Mouse (Mus musculus) lung, embryonic 15.5 days (tissue): ENCODE results near the gene Svep1. TPM values are rescaled to one million over a fixed set of nuclear protein-coding genes. Genes with fewer than 3 reads are reported as not detected.

ENCODE experiments used
- ATAC-seq: fragments of 200-750 bp; cut with Nextera tagmentation; 2 replicates; pipeline ENCODE4 v1.8.0; 2017; ENCODE audit warnings: moderate number of reproducible peaks, borderline replicate concordance; ENCODE audit not compliant: low FRiP score, low TSS enrichment; ENCODE audit errors: extremely low read depth
- H3K27ac ChIP-seq: fragments of 300-500 bp; sonication (generic); 2 replicates; pipeline ENCODE4 v1.5.1; 2015; ENCODE audit warnings: moderate library complexity, mild to moderate bottlenecking, inconsistent platforms
- H3K27me3 ChIP-seq: fragments of 300-500 bp; sonication (generic); 2 replicates; pipeline ENCODE4 v1.6.1; 2015; ENCODE audit warnings: inconsistent platforms
- H3K36me3 ChIP-seq: fragments of 300-500 bp; sonication (generic); 2 replicates; pipeline ENCODE4 v1.6.1; 2015; ENCODE audit warnings: inconsistent platforms
- H3K4me1 ChIP-seq: fragments of 300-500 bp; sonication (generic); 2 replicates; pipeline ENCODE4 v1.6.1; 2015; ENCODE audit warnings: inconsistent platforms
- H3K4me2 ChIP-seq: fragments of 300-500 bp; sonication (generic); 2 replicates; pipeline ENCODE4 v1.6.1; 2015; ENCODE audit warnings: inconsistent platforms, mild to moderate bottlenecking, moderate library complexity
- H3K4me3 ChIP-seq: fragments of 300-500 bp; sonication (generic); 2 replicates; pipeline ENCODE4 v1.5.1; 2015; ENCODE audit warnings: mild to moderate bottlenecking, inconsistent platforms
- H3K9ac ChIP-seq: fragments of 300-500 bp; sonication (generic); 2 replicates; pipeline ENCODE4 v1.6.1; 2015; ENCODE audit warnings: inconsistent platforms
- H3K9me3 ChIP-seq: fragments of 300-500 bp; sonication (generic); 2 replicates; pipeline ENCODE4 v1.6.1; 2016; ENCODE audit warnings: inconsistent platforms
- WGBS: fragments of 180-500 bp; shearing (Covaris S2); methylation state at CpG from one replicate; pipeline ENCODE4 v1.1.7; 2015; 5-methylcytosine and 5-hydroxymethylcytosine counted together
- polyA plus RNA-seq: library from polyadenylated mRNA; unstranded; fragments of >200 nt; fragmentation: Nextera tagmentation; extraction: Ambion mirVana; gene quantifications from 2 replicates; pipeline ENCODE4 v1.2.1, GENCODE M21; 2015

The Svep1 gene
- polyA plus RNA-seq, 1 experiment from 2014 or later: 12.7 TPM

- 35% methylated on average over 1 of the region's 1 CpGs for WGBS
- peak; percentile 52; the same call in 1 of the 2 replicates for ATAC-seq
- Histone ChIP-seq H3K27ac (no peak overlapping the region), H3K27me3 (no peaks in the 10 kb centered on the region), H3K4me2 (no peak overlapping the region), H3K9ac (no peak overlapping the region), H3K9me3 (no peaks in the 10 kb centered on the region), H3K36me3 (peaks cover 16% of the 10 kb centered on the region; the same call in 1 of the 2 replicates), H3K4me1 (no peaks in the 10 kb centered on the region), H3K4me3 (no peak overlapping the region)
Observed at GRCm38 (mm10) chr4:58133610-58134309, 72.9 kb downstream of the Svep1 start.

DNA sequence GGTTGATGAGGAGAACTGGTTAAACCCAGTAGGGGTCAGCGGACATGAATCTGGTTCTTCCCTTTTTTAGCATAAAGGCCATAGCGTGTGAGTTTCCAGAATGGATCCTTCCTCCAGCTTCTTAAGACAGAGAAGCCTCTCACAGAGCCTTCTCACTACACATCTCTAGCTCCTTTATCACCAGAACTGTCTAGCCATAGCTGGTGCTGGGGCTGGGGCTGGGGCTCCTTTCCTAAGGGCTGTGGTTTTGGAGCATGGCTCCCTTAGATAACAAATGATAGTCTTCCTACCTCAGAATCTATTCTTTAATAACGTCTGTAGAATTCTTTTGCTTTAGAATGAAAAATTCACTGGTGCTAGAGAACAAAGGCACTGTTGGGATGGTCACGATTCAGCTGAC lies 76.8 kb downstream of the Svep1 start:
- Histone ChIP-seq H3K9ac (no peak overlapping the region), H3K36me3 (peaks cover 6% of the 10 kb centered on the region; the same call in 1 of the 2 replicates), H3K27me3 (no peaks in the 10 kb centered on the region), H3K4me1 (no peaks in the 10 kb centered on the region), H3K9me3 (no peaks in the 10 kb centered on the region), H3K4me3 (no peak overlapping the region), H3K4me2 (no peak overlapping the region), H3K27ac (no peak overlapping the region)
- ATAC-seq: no peak
- 81% methylated on average over 4 of the region's 4 CpGs for WGBS

DNA sequence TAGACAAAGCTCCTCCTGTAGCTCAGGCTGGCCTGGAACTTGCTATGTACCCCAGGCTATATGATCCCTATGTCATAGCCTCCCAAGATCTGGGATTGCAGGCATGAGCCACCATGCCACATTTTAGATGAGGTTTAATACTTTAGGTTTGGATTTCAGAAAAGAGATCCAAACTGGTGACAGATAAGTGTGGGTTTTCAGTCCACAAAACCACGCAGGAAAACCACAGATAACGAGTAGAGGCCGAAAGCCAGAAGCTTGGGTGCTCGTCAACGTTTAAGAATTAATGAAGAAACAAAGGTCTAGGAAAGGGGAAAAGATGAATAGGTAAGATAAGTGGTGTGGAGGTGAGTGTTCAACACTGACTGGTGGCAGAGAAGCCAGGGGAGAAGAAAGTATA lies 79.6 kb downstream of the Svep1 start:
- H3K4me2 ChIP-seq: no peak overlapping the region
- H3K27ac ChIP-seq: no peak overlapping the region
- H3K4me1 ChIP-seq: no peaks in the 10 kb centered on the region
- no peaks in the 10 kb centered on the region for H3K9me3 ChIP-seq
- H3K9ac ChIP-seq: no peak overlapping the region
- WGBS: 83% methylated on average over 5 of the region's 5 CpGs
- peaks cover 6% of the 10 kb centered on the region; the same call in 1 of the 2 replicates for H3K36me3 ChIP-seq
- no peak overlapping the region for H3K4me3 ChIP-seq
- no peak for ATAC-seq
- no peaks in the 10 kb centered on the region for H3K27me3 ChIP-seq

DNA sequence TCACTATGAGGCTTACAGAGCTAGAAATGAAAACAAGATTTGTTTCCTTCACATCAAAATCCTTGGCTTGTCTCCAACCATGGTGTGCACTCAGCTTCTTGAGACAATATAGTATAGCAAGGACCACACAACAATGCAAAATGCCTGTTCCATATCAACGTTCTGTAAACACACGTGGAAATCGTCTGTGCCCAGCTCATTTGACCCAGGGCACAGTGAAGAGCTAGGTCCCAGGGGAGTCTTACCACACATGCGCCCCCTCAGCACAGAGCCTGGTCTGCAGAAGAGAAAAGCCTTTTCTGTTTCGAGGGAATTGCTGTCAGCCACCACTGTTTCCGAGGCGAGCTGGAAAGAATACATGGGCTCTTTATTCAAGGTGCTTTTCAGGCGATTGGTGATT lies 91.2 kb downstream of the Svep1 start:
- Histone ChIP-seq H3K4me3 (no peak overlapping the region), H3K36me3 (no peaks in the 10 kb centered on the region), H3K27ac (no peak overlapping the region), H3K4me1 (peaks cover 13% of the 10 kb centered on the region), H3K4me2 (no peak overlapping the region), H3K27me3 (no peaks in the 10 kb centered on the region), H3K9me3 (no peaks in the 10 kb centered on the region), H3K9ac (no peak overlapping the region)
- ATAC-seq: no peak
- WGBS: 75% methylated on average over 8 of the region's 8 CpGs

DNA sequence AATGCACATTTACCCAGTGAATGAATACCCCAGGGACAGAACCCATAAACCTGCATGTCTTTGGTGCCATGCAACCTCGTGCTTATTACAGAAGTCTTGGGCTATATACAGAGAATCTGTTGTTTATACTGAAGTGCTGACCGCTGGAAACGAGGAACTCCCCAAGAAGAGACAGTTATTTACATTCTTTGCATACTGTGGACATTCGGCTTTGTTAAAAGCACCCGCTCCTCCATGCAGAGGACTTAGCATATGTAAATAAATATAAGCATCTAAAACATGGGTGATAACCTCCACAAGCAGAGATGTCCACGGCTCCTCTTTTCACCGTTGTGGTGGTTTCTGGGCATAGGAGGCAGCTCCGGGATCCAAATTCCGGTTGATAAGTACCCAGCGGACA lies 95.7 kb downstream of the Svep1 start:
- ATAC-seq: peak; percentile 58; the same call in 1 of the 2 replicates
- no peak overlapping the region for H3K4me3 ChIP-seq
- H3K9ac ChIP-seq: no peak overlapping the region
- H3K36me3 ChIP-seq: no peaks in the 10 kb centered on the region; the same call in 1 of the 2 replicates
- no peaks in the 10 kb centered on the region for H3K9me3 ChIP-seq
- H3K27ac ChIP-seq: peak overlapping the region; percentile 35
- peaks cover 28% of the 10 kb centered on the region for H3K4me1 ChIP-seq
- WGBS: 26% methylated on average over 10 of the region's 10 CpGs
- no peak overlapping the region for H3K4me2 ChIP-seq
- no peaks in the 10 kb centered on the region for H3K27me3 ChIP-seq

- Histone ChIP-seq H3K27me3 (no peaks in the 10 kb centered on the region), H3K4me1 (peaks cover 28% of the 10 kb centered on the region), H3K36me3 (no peaks in the 10 kb centered on the region; the same call in 1 of the 2 replicates), H3K9me3 (no peaks in the 10 kb centered on the region), H3K4me2 (no peak overlapping the region), H3K9ac (no peak overlapping the region), H3K27ac (no peak overlapping the region), H3K4me3 (no peak overlapping the region)
- 50% methylated on average over 6 of the region's 6 CpGs for WGBS
- ATAC-seq: 0 out of 2 replicates have a peak, but pooled peaks have one; percentile 58
Observed at GRCm38 (mm10) chr4:58109793-58110192, 96.9 kb downstream of the Svep1 start.

DNA sequence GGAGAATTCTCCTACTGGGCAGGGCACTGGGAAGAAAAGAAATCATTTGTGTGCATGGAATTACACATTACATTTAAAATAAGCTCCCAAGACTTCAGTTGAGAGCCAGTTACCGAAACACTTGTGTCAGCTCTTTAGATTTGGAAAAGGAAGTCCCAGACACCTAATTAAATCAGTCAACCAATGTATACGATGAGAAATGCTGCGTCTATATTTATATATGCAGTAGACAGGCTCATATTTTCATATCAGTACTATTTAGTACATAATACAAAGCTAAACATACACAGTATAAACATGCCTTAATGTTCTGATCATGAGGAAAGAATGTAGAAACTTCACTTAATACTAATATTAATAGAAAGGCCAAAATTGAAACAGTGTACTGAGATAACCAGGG lies 98.3 kb downstream of the Svep1 start:
- WGBS: 48% methylated on average over 3 of the region's 3 CpGs
- Histone ChIP-seq H3K4me1 (peaks cover 28% of the 10 kb centered on the region), H3K9ac (no peak overlapping the region), H3K9me3 (no peaks in the 10 kb centered on the region), H3K27me3 (no peaks in the 10 kb centered on the region), H3K4me2 (no peak overlapping the region), H3K4me3 (no peak overlapping the region), H3K36me3 (peaks cover 4% of the 10 kb centered on the region; the same call in 1 of the 2 replicates), H3K27ac (peak overlapping the region; percentile 73)
- ATAC-seq: peak; percentile 69; the same call in 1 of the 2 replicates

GRCm38 (mm10) chr4:58097732-58098131 lies 108.9 kb downstream of the Svep1 start:
- Histone ChIP-seq H3K9ac (no peak overlapping the region), H3K4me2 (no peak overlapping the region)
- no peak for ATAC-seq

DNA sequence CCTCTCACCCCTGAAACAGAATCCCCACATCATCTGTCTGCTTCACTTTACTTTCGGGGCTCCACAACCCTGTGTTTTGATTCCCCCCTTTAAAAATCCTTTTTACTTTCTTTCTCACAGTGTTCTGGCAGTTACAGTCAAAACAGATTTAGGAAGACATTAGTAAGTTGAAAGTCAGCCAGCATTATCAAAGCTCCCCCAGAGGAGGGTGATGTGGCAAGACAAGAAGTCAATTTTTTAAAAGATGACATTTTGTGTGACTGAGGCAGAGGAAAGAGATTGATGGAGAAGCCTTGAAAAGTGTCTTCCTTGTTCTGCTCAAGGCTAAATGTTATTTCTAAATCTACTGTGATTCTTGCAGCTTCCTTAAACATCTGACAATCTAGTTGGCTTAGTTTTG lies 119.9 kb downstream of the Svep1 start:
- Histone ChIP-seq H3K9me3 (no peaks in the 10 kb centered on the region), H3K4me2 (peak overlapping the region; percentile 8; the same call in 1 of the 2 replicates), H3K4me3 (no peak overlapping the region), H3K27me3 (no peaks in the 10 kb centered on the region), H3K4me1 (peaks cover 8% of the 10 kb centered on the region), H3K36me3 (peaks cover 19% of the 10 kb centered on the region), H3K9ac (no peak overlapping the region), H3K27ac (peak overlapping the region; percentile 38; the same call in 1 of the 2 replicates)
- WGBS: 28% methylated on average over 1 of the region's 1 CpGs
- peak; percentile 59; the same call in 1 of the 2 replicates for ATAC-seq

More at GRCm38 (mm10) chr4:58097732-58098131, 108.9 kb downstream of the Svep1 start:
- Histone ChIP-seq H3K4me1 (no peaks in the 10 kb centered on the region), H3K36me3 (peaks cover 11% of the 10 kb centered on the region), H3K27me3 (no peaks in the 10 kb centered on the region), H3K9me3 (no peaks in the 10 kb centered on the region), H3K27ac (no peak overlapping the region), H3K4me3 (no peak overlapping the region)
- 71% methylated on average over 9 of the region's 9 CpGs for WGBS

GRCm38 (mm10) chr4:58086151-58086550 lies 120.5 kb downstream of the Svep1 start:
- WGBS: 39% methylated on average over 4 of the region's 4 CpGs
- H3K4me1 ChIP-seq: peaks cover 8% of the 10 kb centered on the region
- peak overlapping the region; percentile 38; the same call in 1 of the 2 replicates for H3K27ac ChIP-seq
- H3K4me3 ChIP-seq: no peak overlapping the region
- no peaks in the 10 kb centered on the region for H3K27me3 ChIP-seq
- H3K36me3 ChIP-seq: peaks cover 19% of the 10 kb centered on the region
- peak overlapping the region; percentile 8; the same call in 1 of the 2 replicates for H3K4me2 ChIP-seq
- H3K9me3 ChIP-seq: no peaks in the 10 kb centered on the region
- ATAC-seq: no peak
- no peak overlapping the region for H3K9ac ChIP-seq

DNA sequence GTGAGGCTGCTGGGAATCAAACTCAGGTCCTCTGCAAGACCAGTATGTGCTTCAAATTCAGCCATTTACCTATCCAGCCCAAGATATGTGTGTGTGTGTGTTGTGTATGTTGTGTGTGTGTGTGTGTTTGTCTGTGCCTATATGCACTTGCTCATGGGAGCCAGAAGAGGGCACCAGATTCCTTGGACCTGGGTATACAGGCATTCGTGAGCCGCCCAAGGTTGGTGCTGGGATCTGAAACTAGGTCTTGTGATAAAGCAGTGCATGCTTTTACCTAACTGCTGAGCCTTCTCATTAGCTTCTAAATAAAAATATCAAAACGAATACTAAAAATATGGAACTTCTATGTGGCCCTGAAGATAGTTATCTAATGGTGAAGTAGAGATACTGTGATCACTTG lies 121.3 kb downstream of the Svep1 start:
- peaks cover 8% of the 10 kb centered on the region for H3K4me1 ChIP-seq
- no peak for ATAC-seq
- no peak overlapping the region for H3K9ac ChIP-seq
- no peaks in the 10 kb centered on the region for H3K27me3 ChIP-seq
- peaks cover 19% of the 10 kb centered on the region for H3K36me3 ChIP-seq
- H3K9me3 ChIP-seq: no peaks in the 10 kb centered on the region
- 87% methylated on average over 3 of the region's 3 CpGs for WGBS
- no peak overlapping the region for H3K4me3 ChIP-seq
- H3K27ac ChIP-seq: no peak overlapping the region
- no peak overlapping the region for H3K4me2 ChIP-seq

GRCm38 (mm10) chr4:58084155-58084554 lies 122.5 kb downstream of the Svep1 start:
- H3K4me2 ChIP-seq: no peak overlapping the region
- H3K36me3 ChIP-seq: peaks cover 19% of the 10 kb centered on the region
- H3K9ac ChIP-seq: no peak overlapping the region
- no peaks in the 10 kb centered on the region for H3K9me3 ChIP-seq
- no peak for ATAC-seq
- no peak overlapping the region for H3K4me3 ChIP-seq
- 95% methylated on average over 5 of the region's 5 CpGs for WGBS
- H3K27me3 ChIP-seq: no peaks in the 10 kb centered on the region
- peaks cover 8% of the 10 kb centered on the region for H3K4me1 ChIP-seq
- H3K27ac ChIP-seq: no peak overlapping the region
